Mouse (Mus musculus) cerebellum, adult 18-20 months (tissue): ENCODE measurements around the gene Zc4h2.

Experiments
- DNase-seq, 2 experiments: peaks; one replicate each; pipeline ENCODE4 v3.0.0; 2021

Zc4h2 gene

DNA sequence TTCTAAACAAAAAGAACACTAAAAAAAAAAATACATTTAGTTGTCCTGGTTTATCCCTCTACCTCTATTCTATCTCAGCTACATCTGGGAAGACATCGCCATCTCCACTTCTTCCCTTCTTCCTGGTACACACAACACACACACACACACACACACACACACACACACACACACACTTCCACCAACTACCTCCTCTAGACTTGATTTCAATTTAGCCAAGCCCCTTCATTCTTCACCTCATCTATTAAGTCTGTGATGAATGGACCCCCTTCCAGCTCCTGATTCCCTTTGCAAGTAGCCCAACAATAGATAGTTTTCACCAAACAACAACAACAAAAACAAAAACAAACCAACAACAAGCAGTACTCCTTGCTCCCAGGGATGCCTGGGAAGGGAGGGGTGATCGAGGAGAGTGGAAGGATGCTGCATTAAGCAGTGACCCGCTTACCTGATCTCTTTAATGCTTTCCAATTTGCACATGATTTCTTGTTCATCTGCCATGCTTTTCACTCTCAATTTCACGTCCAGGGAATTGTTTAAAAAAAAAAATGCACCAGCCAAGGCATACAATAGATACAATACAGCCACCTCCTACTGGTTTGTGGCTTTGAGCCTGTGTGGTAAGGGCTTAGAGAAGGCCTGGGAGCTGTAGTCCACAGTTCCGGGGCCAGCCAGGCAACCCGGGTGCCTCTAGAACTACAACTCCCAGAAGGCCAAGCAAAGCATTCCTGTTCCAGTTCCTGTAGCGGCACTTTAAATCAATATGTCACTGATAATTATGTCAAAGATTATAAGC is at the start of gene Zc4h2:
Gene Zc4h2, minus strand, starts transcription at position 706 of the 796 bp plus-strand sequence.
- DNase-seq, result peak; percentile 72 to 85

DNA sequence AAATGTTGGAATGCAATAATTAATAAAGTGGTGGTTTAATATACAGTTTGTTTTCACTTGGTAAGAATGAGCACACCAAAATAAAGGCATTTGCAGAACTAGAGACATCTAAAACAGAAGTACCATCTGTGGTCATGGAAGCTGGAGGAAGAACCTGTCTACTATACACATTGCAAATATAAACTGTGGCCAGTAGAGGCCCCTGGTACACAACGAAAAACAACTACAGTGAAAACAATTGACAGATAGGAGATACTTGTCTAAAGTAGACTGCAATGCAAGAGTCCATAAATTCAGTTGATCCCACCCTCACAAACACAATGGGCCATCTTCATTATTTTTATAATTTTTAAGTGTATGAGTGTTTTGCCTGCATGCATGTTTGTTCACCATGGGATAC is 28.8 kb upstream of the Zc4h2 start:
- peak in 1 of 2 experiments; percentile 17 for DNase-seq

DNA sequence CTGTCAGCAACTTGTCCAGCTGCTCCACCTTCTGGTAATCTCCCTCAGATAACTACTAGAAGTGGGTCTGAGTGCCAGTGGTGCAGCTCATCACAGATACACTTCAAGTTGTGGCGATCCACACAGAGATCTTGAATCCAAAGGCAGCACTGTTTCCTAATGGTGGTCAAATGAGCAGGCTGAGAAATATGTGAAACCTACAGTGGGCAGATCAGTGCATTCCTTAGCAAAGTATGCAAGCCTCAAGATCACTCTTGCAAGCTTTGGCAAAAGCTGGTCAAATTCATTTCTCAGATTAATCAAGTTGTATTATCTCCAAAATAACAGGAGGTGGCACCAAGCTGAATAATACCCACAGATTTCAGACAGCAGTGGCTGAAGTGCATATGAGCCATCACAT is 23.9 kb upstream of the Zc4h2 start:
- no peak for DNase-seq

DNA sequence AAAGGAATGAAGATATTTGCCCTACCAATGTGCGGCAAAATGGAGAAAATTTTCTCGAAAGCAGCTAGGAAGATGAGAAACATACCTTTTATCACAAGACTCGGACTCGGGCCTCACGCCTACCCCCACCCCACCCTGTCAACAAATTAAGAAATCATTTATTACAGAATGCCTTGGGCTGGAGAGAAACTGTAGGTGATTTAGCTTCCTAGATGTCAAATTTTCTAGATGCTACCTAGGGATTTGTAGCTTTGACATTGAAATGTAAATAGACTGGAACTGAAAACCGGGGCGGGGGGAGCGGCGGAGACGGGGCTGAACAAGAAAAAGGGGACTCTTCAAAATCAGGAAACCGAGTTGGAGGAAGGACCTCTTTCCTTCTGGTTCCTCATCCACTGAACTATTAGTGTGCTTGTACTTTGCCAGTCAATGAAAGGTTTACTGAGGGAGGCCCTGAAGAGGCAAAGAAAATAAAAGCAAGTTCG is 333 bp upstream of the Zc4h2 start:
- no peak for DNase-seq

DNA sequence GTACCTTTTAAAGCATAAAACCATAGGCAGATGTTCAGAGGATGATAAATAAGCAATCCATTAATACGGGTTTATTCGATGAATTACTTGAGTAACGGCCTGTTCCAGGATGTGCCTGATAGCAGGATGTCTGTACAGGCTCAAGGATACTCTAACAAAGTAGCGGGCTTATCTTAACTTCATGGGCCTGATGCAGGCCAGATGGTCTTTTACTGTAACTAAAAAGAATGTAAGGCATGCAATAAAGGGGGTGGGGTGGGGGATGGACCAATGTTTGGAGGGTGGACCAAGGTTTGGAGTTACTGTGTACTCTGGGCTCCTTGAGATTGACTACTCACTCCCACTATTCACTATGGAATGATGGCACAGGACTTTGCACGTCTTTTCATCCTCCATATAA is 57.7 kb downstream of the Zc4h2 start:
- no peak for DNase-seq
